ENCODE assay signal across 19 mouse cellular contexts in the genomic region with DNA sequence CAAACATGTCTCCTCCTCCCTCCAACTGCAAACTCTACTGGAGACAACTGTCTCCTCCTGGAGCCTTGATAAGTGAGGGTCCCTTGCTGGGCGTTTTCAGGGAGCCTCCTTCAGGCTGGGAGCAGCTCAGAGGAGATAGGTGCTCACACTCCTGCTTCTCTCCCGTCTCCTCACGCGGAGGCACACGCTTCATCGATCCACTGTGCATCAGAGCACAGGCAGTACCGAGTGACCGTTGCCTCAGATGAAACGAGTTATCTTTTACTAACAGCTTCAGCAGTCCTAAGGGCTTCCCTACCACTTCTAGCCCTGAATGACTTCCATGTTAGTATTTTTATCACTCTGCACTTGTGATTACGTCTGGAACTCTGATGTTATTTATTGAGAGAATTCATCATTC. TPM values are rescaled to one million over a fixed set of nuclear protein-coding genes. Genes with fewer than 3 reads are reported as not detected.
DNase-seq lines count a peak whose midpoint lies in the region; ATAC-seq lines count a peak whose summit lies in the region.
"Had no signal": no experiment of that assay in that cellular context is flagged by ENCODE, and none has a peak within 500 bp of the region (broad histone marks: within the 10 kb centered on the region; RNA-seq: fewer than 3 reads in every experiment).

No protein-coding gene starts in this region.

- no peak for DNase-seq in liver, embryonic 11.5 days (ENCODE audit: low spot score)
- no peak for DNase-seq in Muller cell, postnatal 12 days (ENCODE audit: inconsistent ontology term)
- no peak for DNase-seq in MN1 (ENCODE audit: low spot score)
- DNase-seq in urinary bladder, postnatal 25 days (ENCODE audit: low spot score), result no peak
- DNase-seq: adrenal gland, postnatal 14 days; cerebellum, adult 9-10 months; kidney, adult 8-10 months; kidney, postnatal 10 days; lung, postnatal 36 days; right cerebral cortex, adult 18-20 months; right cerebral cortex, postnatal 4 days had no signal

- 68% methylated on average over 10 of the region's 10 CpGs for WGBS in midbrain, embryonic 15.5 days
- 65% methylated on average over 10 of the region's 10 CpGs for WGBS in midbrain, embryonic 16.5 days
- WGBS in liver, embryonic 11.5 days, result 48% methylated on average over 10 of the region's 10 CpGs
- 20% methylated on average over 10 of the region's 10 CpGs for WGBS in liver, embryonic 15.5 days (ENCODE audit: insufficient replicate concordance)

- H3K36me3 ChIP-seq in midbrain, embryonic 15.5 days (replicated peaks), result no peaks in the 10 kb centered on the region
- peaks cover 3% of the 10 kb centered on the region; the same call in 1 of the 2 replicates for H3K36me3 ChIP-seq in midbrain, embryonic 16.5 days (ENCODE audit: control insufficient read depth, insufficient read depth, low read length)
- H3K36me3 ChIP-seq in liver, embryonic 11.5 days (ENCODE audit: control insufficient read depth, insufficient read depth, low read length), result peaks cover 10% of the 10 kb centered on the region
- peaks cover 54% of the 10 kb centered on the region for H3K36me3 ChIP-seq in liver, embryonic 15.5 days (replicated peaks)

- no peaks in the 10 kb centered on the region for H3K27me3 ChIP-seq in midbrain, embryonic 15.5 days (replicated peaks)
- H3K27me3 ChIP-seq in midbrain, embryonic 16.5 days (ENCODE audit: control insufficient read depth, insufficient read depth, low read depth, low read length), result no peaks in the 10 kb centered on the region
- H3K27me3 ChIP-seq in liver, embryonic 11.5 days (replicated peaks; ENCODE audit: control insufficient read depth, insufficient read depth, low read length), result no peaks in the 10 kb centered on the region
- no peaks in the 10 kb centered on the region for H3K27me3 ChIP-seq in liver, embryonic 15.5 days
- H3K27me3 ChIP-seq: embryonic facial prominence, embryonic 15.5 days; hindbrain, embryonic 13.5 days; lung, embryonic 15.5 days had no signal

- peak; percentile 3; the same call in 1 of the 2 replicates for ATAC-seq in midbrain, embryonic 15.5 days (replicated peaks)
- no peak for ATAC-seq in midbrain, embryonic 16.5 days
- ATAC-seq in liver, embryonic 11.5 days (replicated peaks; ENCODE audit: low FRiP score), result peak; percentile 83
- ATAC-seq in liver, embryonic 15.5 days (ENCODE audit: insufficient read depth), result peak; percentile 59

- H3K4me2 ChIP-seq in midbrain, embryonic 15.5 days, result no peak overlapping the region
- H3K4me2 ChIP-seq in midbrain, embryonic 16.5 days (ENCODE audit: low read length), result no peak overlapping the region
- H3K4me2 ChIP-seq in liver, embryonic 11.5 days, result peak overlapping the region; percentile 45
- peak overlapping the region; percentile 14; the same call in 1 of the 2 replicates for H3K4me2 ChIP-seq in liver, embryonic 15.5 days
- H3K4me2 ChIP-seq: embryonic facial prominence, embryonic 15.5 days; hindbrain, embryonic 13.5 days; lung, embryonic 15.5 days had no signal

- H3K4me1 ChIP-seq in midbrain, embryonic 15.5 days, result peaks cover 16% of the 10 kb centered on the region
- H3K4me1 ChIP-seq in midbrain, embryonic 16.5 days (ENCODE audit: control insufficient read depth, insufficient read depth, low read length), result peaks cover 13% of the 10 kb centered on the region
- peaks cover 25% of the 10 kb centered on the region for H3K4me1 ChIP-seq in liver, embryonic 11.5 days (replicated peaks; ENCODE audit: control insufficient read depth, insufficient read depth, low read length)
- peaks cover 40% of the 10 kb centered on the region for H3K4me1 ChIP-seq in liver, embryonic 15.5 days (replicated peaks)

- H3K9me3 ChIP-seq in midbrain, embryonic 15.5 days, result no peaks in the 10 kb centered on the region
- no peaks in the 10 kb centered on the region for H3K9me3 ChIP-seq in midbrain, embryonic 16.5 days (replicated peaks; ENCODE audit: control insufficient read depth, low read length, poor library complexity, severe bottlenecking)
- no peaks in the 10 kb centered on the region for H3K9me3 ChIP-seq in liver, embryonic 11.5 days (ENCODE audit: control insufficient read depth, low read length)
- H3K9me3 ChIP-seq in liver, embryonic 15.5 days (replicated peaks), result no peaks in the 10 kb centered on the region
- H3K9me3 ChIP-seq: embryonic facial prominence, embryonic 15.5 days; forebrain, embryonic 10.5 days; hindbrain, embryonic 13.5 days; lung, embryonic 15.5 days had no signal

- H3K9ac ChIP-seq in midbrain, embryonic 15.5 days, result no peak overlapping the region
- no peak overlapping the region for H3K9ac ChIP-seq in midbrain, embryonic 16.5 days (ENCODE audit: low read depth, low read length)
- H3K9ac ChIP-seq in liver, embryonic 11.5 days (ENCODE audit: low read depth, low read length), result 0 out of 2 replicates have a peak overlapping the region, but pooled peaks have one; percentile 16
- no peak overlapping the region for H3K9ac ChIP-seq in liver, embryonic 15.5 days
- H3K9ac ChIP-seq: embryonic facial prominence, embryonic 15.5 days; hindbrain, embryonic 13.5 days; lung, embryonic 15.5 days had no signal

- H3K27ac ChIP-seq in midbrain, embryonic 15.5 days, result no peak overlapping the region
- no peak overlapping the region for H3K27ac ChIP-seq in midbrain, embryonic 16.5 days (ENCODE audit: low read length)
- peak overlapping the region; percentile 67 for H3K27ac ChIP-seq in liver, embryonic 11.5 days (ENCODE audit: low read depth, low read length)
- H3K27ac ChIP-seq in liver, embryonic 15.5 days (replicated peaks), result peak overlapping the region; percentile 39
- H3K27ac ChIP-seq: embryonic facial prominence, embryonic 15.5 days; forebrain, embryonic 10.5 days; hindbrain, embryonic 13.5 days; left cerebral cortex, adult 2 months; lung, embryonic 15.5 days had no signal

- no peak overlapping the region for H3K4me3 ChIP-seq in midbrain, embryonic 15.5 days
- H3K4me3 ChIP-seq in midbrain, embryonic 16.5 days (ENCODE audit: low read depth, low read length), result no peak overlapping the region
- no peak overlapping the region for H3K4me3 ChIP-seq in liver, embryonic 11.5 days (ENCODE audit: low read depth, low read length)
- H3K4me3 ChIP-seq in liver, embryonic 15.5 days (replicated peaks), result no peak overlapping the region
- H3K4me3 ChIP-seq: embryonic facial prominence, embryonic 15.5 days; forebrain, embryonic 10.5 days; hindbrain, embryonic 13.5 days; left cerebral cortex, adult 2 months; lung, embryonic 15.5 days had no signal

RNA-seq across cellular contexts. Expression of gene Map3k1, which starts 30.9 kb away (rescaled TPM):
- polyA plus RNA-seq in midbrain, embryonic 15.5 days (2015; fragmentation: Nextera tagmentation; extraction: Ambion mirVana), result 10.5 and 12.2 TPM in 2 replicates
- 10.5 and 12.4 TPM in 2 replicates for polyA plus RNA-seq in midbrain, embryonic 16.5 days (2015; fragmentation: Nextera tagmentation; extraction: Ambion mirVana)
- polyA plus RNA-seq in liver, embryonic 11.5 days (2014; fragmentation: Nextera tagmentation; extraction: Ambion mirVana), result 19.8 and 20.6 TPM in 2 replicates
- polyA plus RNA-seq in liver, embryonic 15.5 days (2015; fragmentation: Nextera tagmentation; extraction: Ambion mirVana), result 11.8 and 12.3 TPM in 2 replicates

Comparison
In these comparisons a context has a peak if more than half of its experiments do, and no peak if none do; other contexts are left out.
1. H3K27ac ChIP-seq: peak in liver, embryonic 11.5 days (single experiment) and liver, embryonic 15.5 days (single experiment); none in midbrain, embryonic 15.5 days (single experiment) and midbrain, embryonic 16.5 days (single experiment).
2. H3K4me2 ChIP-seq: peak in liver, embryonic 11.5 days (single experiment) and liver, embryonic 15.5 days (single experiment); none in midbrain, embryonic 15.5 days (single experiment) and midbrain, embryonic 16.5 days (single experiment).